Mouse (Mus musculus): Measurements from ENCODE around the gene Gm28553.
"Not testable (repeated sequence)": the region's sequence is repeated elsewhere in the genome, so short reads cannot be mapped to it uniquely, and the experiment has no call there.

Gm28553 gene

GRCm38 (mm10) chrY:48856197-48856596 lies at the start of gene Gm28553:
Gene Gm28553 (plus strand): TSS chrY:48856497.
- not testable (repeated sequence) for DNase-seq (ENCODE audit: extremely low spot score)
